Mouse (Mus musculus) midbrain, embryonic 11.5 days (tissue): Measurements from ENCODE around the gene Drd1. TPM values are rescaled to one million over a fixed set of nuclear protein-coding genes. Genes with fewer than 3 reads are reported as not detected.

Source experiments
- ATAC-seq: fragments of 200-750 bp; cut with Nextera tagmentation; 2 replicates; pipeline ENCODE4 v1.8.0; 2017; ENCODE audit warnings: moderate TSS enrichment, moderate library complexity; ENCODE audit not compliant: low FRiP score
- DNase-seq: peaks from one replicate; pipeline ENCODE4 v3.0.0; 2015; ENCODE audit warnings: low spot score; ENCODE audit errors: missing footprints
- H3K27ac ChIP-seq: fragments of 300-500 bp; sonication (generic); 2 replicates; pipeline ENCODE4 v1.5.1; 2014; ENCODE audit warnings: low read depth, low read length
- H3K27me3 ChIP-seq: fragments of 300-500 bp; sonication (generic); 2 replicates; pipeline ENCODE4 v1.6.1; 2014; ENCODE audit warnings: mild to moderate bottlenecking, low read length, moderate library complexity, mixed read lengths; ENCODE audit not compliant: control insufficient read depth, insufficient read depth
- H3K36me3 ChIP-seq: fragments of 300-500 bp; sonication (generic); 2 replicates; pipeline ENCODE4 v1.6.1; 2014; ENCODE audit warnings: mild to moderate bottlenecking, low read length, moderate library complexity, mixed read lengths; ENCODE audit not compliant: control insufficient read depth, insufficient read depth
- H3K4me1 ChIP-seq: fragments of 300-500 bp; sonication (generic); 2 replicates; pipeline ENCODE4 v1.6.1; 2014; ENCODE audit warnings: low read length; ENCODE audit not compliant: control insufficient read depth, insufficient read depth
- H3K4me2 ChIP-seq: fragments of 300-500 bp; sonication (generic); 2 replicates; pipeline ENCODE4 v1.6.1; 2014; ENCODE audit warnings: mild to moderate bottlenecking, moderate library complexity
- H3K4me3 ChIP-seq: fragments of 300-500 bp; sonication (generic); 2 replicates; pipeline ENCODE4 v1.5.1; 2014; ENCODE audit warnings: low read depth, low read length
- H3K9ac ChIP-seq: fragments of 300-500 bp; sonication (generic); 2 replicates; pipeline ENCODE4 v1.6.1; 2014; ENCODE audit warnings: low read length
- H3K9me3 ChIP-seq: fragments of 300-500 bp; sonication (generic); 2 replicates; pipeline ENCODE4 v1.6.1; 2016; ENCODE audit warnings: low read length; ENCODE audit not compliant: control insufficient read depth
- WGBS: fragments of 180-500 bp; shearing (Covaris S2); extraction: QIAGEN DNeasy Blood & Tissue Kit; methylation state at CpG from one replicate; pipeline ENCODE4 v1.1.7; 2014; 5-methylcytosine and 5-hydroxymethylcytosine counted together
- polyA plus RNA-seq: library from polyadenylated mRNA; unstranded; fragments of >200 nt; fragmentation: Nextera tagmentation; extraction: Ambion mirVana; gene quantifications from 2 replicates; pipeline ENCODE4 v1.2.1, GENCODE M21; 2014

The Drd1 gene
- polyA plus RNA-seq, 1 experiment from 2014 or later = 0.55 TPM

GRCm38 (mm10) chr13:54094349-54094748 is 38.8 kb upstream of the Drd1 start:
- Histone ChIP-seq H3K4me1 (no peaks in the 10 kb centered on the region), H3K27me3 (no peaks in the 10 kb centered on the region), H3K9ac (no peak overlapping the region), H3K27ac (no peak overlapping the region), H3K36me3 (peaks cover 8% of the 10 kb centered on the region), H3K4me3 (no peak overlapping the region), H3K9me3 (no peaks in the 10 kb centered on the region), H3K4me2 (no peak overlapping the region)
- WGBS = 93% methylated on average over 4 of the region's 4 CpGs
- no peak for ATAC-seq
- no peak for DNase-seq

- H3K4me3 ChIP-seq = no peak overlapping the region
- WGBS = 91% methylated on average over 6 of the region's 6 CpGs
- no peaks in the 10 kb centered on the region for H3K9me3 ChIP-seq
- H3K4me1 ChIP-seq = no peaks in the 10 kb centered on the region
- no peak overlapping the region for H3K4me2 ChIP-seq
- H3K36me3 ChIP-seq = peaks cover 11% of the 10 kb centered on the region
- no peaks in the 10 kb centered on the region for H3K27me3 ChIP-seq
- H3K27ac ChIP-seq = no peak overlapping the region
- DNase-seq (no peak), ATAC-seq (no peak)
- H3K9ac ChIP-seq = no peak overlapping the region
These were observed 36.2 kb upstream of the Drd1 start for GRCm38 (mm10) chr13:54091719-54092118.

GRCm38 (mm10) chr13:54085266-54085665 is 29.8 kb upstream of the Drd1 start:
- H3K9me3 ChIP-seq = no peaks in the 10 kb centered on the region
- peaks cover 8% of the 10 kb centered on the region for H3K36me3 ChIP-seq
- H3K27ac ChIP-seq = no peak overlapping the region
- no peak for ATAC-seq
- H3K4me1 ChIP-seq = no peaks in the 10 kb centered on the region
- no peak overlapping the region for H3K9ac ChIP-seq
- no peak for DNase-seq
- no peak overlapping the region for H3K4me2 ChIP-seq
- no peak overlapping the region for H3K4me3 ChIP-seq
- 92% methylated on average over 18 of the region's 18 CpGs for WGBS
- no peaks in the 10 kb centered on the region for H3K27me3 ChIP-seq

GRCm38 (mm10) chr13:54084826-54085225 is 29.3 kb upstream of the Drd1 start:
- no peak overlapping the region for H3K9ac ChIP-seq
- H3K36me3 ChIP-seq = peaks cover 8% of the 10 kb centered on the region
- DNase-seq = no peak
- H3K4me1 ChIP-seq = no peaks in the 10 kb centered on the region
- no peak for ATAC-seq
- no peaks in the 10 kb centered on the region for H3K27me3 ChIP-seq
- H3K4me3 ChIP-seq = no peak overlapping the region
- H3K9me3 ChIP-seq = no peaks in the 10 kb centered on the region
- H3K27ac ChIP-seq = no peak overlapping the region
- 93% methylated on average over 5 of the region's 5 CpGs for WGBS
- no peak overlapping the region for H3K4me2 ChIP-seq

GRCm38 (mm10) chr13:54084178-54084577 is 28.7 kb upstream of the Drd1 start:
- no peak for DNase-seq
- Histone ChIP-seq H3K27ac (no peak overlapping the region), H3K36me3 (peaks cover 8% of the 10 kb centered on the region), H3K4me2 (no peak overlapping the region), H3K9me3 (no peaks in the 10 kb centered on the region), H3K9ac (no peak overlapping the region), H3K27me3 (no peaks in the 10 kb centered on the region), H3K4me1 (no peaks in the 10 kb centered on the region), H3K4me3 (no peak overlapping the region)
- no peak for ATAC-seq
- WGBS = 75% methylated on average over 4 of the region's 4 CpGs

- ATAC-seq (no peak), DNase-seq (no peak)
- H3K9ac ChIP-seq = no peak overlapping the region
- H3K4me3 ChIP-seq = no peak overlapping the region
- H3K27ac ChIP-seq = no peak overlapping the region
- H3K27me3 ChIP-seq = no peaks in the 10 kb centered on the region
- 77% methylated on average over 5 of the region's 5 CpGs for WGBS
- H3K4me2 ChIP-seq = no peak overlapping the region
- no peaks in the 10 kb centered on the region for H3K4me1 ChIP-seq
- peaks cover 6% of the 10 kb centered on the region for H3K36me3 ChIP-seq
- H3K9me3 ChIP-seq = no peaks in the 10 kb centered on the region
These were observed 27.4 kb upstream of the Drd1 start for GRCm38 (mm10) chr13:54082946-54083345.

GRCm38 (mm10) chr13:54080785-54081184 is 25.3 kb upstream of the Drd1 start:
- Histone ChIP-seq H3K27me3 (no peaks in the 10 kb centered on the region), H3K36me3 (peaks cover 1% of the 10 kb centered on the region; the same call in 1 of the 2 replicates), H3K9me3 (no peaks in the 10 kb centered on the region), H3K27ac (no peak overlapping the region), H3K4me2 (no peak overlapping the region), H3K9ac (no peak overlapping the region), H3K4me1 (no peaks in the 10 kb centered on the region), H3K4me3 (no peak overlapping the region)
- ATAC-seq (no peak), DNase-seq (no peak)
- 94% methylated on average over 1 of the region's 1 CpGs for WGBS

GRCm38 (mm10) chr13:54079782-54080759 is 24.6 kb upstream of the Drd1 start:
- Histone ChIP-seq H3K27me3 (no peaks in the 10 kb centered on the region), H3K9ac (no peak overlapping the region), H3K9me3 (no peaks in the 10 kb centered on the region), H3K4me2 (no peak overlapping the region), H3K27ac (no peak overlapping the region), H3K36me3 (no peaks in the 10 kb centered on the region), H3K4me1 (no peaks in the 10 kb centered on the region), H3K4me3 (no peak overlapping the region)
- ATAC-seq = no peak
- 81% methylated on average over 12 of the region's 12 CpGs for WGBS
- DNase-seq = no peak

- Histone ChIP-seq H3K27me3 (no peaks in the 10 kb centered on the region), H3K36me3 (no peaks in the 10 kb centered on the region), H3K4me2 (no peak overlapping the region), H3K4me1 (no peaks in the 10 kb centered on the region), H3K9ac (no peak overlapping the region), H3K4me3 (no peak overlapping the region), H3K9me3 (no peaks in the 10 kb centered on the region), H3K27ac (no peak overlapping the region)
- ATAC-seq (no peak), DNase-seq (no peak)
- 89% methylated on average over 11 of the region's 11 CpGs for WGBS
These were observed 22.1 kb upstream of the Drd1 start for GRCm38 (mm10) chr13:54077470-54078174.
